Mouse (Mus musculus): Measurements from ENCODE around the gene Dnm2. TPM values are rescaled to one million over a fixed set of nuclear protein-coding genes. Genes with fewer than 3 reads are reported as not detected.

Gene Dnm2
- 53.1 and 59.4 TPM in 2 replicates for polyA plus RNA-seq (2014; fragmentation: Nextera tagmentation; extraction: Ambion mirVana)

DNA sequence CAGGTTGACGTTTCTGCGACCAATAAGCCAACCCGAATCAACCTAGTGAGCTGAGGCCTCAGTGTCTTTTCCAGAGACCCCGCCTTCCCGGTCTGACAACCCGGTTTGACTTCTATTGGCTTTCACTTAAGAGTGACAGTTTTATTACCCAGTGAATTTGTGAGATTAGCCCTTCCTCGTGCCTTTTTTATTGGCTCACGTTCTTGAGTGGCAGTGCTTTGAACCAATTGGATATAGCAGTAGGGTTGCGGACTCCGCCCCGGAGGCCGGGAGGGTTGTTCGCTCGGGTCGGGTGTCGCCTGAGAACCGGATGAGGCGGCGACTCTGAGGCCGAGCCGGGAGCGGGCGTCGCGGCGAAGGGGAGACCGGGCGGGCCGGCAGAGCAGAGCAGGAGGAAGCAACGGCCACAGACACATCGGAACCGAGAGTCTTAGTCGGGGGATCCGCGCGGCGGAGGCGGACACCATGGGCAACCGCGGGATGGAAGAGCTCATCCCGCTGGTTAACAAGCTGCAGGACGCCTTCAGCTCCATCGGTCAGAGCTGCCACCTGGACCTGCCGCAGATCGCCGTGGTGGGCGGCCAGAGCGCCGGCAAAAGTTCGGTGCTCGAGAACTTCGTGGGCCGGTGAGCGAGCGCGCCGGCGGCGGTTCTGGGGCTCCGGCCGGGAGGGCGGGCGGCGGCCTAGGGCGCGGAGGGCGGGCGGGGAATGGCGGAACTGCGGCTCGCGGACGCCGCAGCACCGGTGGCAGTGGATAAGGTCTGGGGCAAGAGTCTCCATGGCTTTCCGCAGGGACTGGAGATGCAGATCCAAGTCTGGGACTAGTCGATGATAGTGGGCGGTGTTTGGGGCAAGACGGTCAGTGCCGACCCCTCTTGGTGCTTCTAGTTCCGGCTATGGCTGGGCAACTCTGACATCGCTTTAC, at the start of gene Dnm2:
Gene Dnm2 (plus strand): TSS at position 278 of the 925 bp plus-strand sequence.
- Histone ChIP-seq H3K9me3 (ENCODE audit: control insufficient read depth, low read length) (no peaks in the 10 kb centered on the region), H3K27ac (ENCODE audit: low read depth, low read length) (peak within 1 kb of the TSS; percentile 79), H3K36me3 (ENCODE audit: control insufficient read depth, insufficient read depth, low read length) (peaks cover 8% of the 10 kb centered on the region; the same call in 1 of the 2 replicates), H3K4me2 (ENCODE audit: low read depth, low read length) (peak within 1 kb of the TSS; percentile 94), H3K4me3 (ENCODE audit: low read depth, low read length) (peak within 1 kb of the TSS; percentile 88), H3K9ac (replicated peaks; ENCODE audit: low read depth, low read length) (peak within 1 kb of the TSS; percentile 85), H3K4me1 (ENCODE audit: control insufficient read depth, insufficient read depth, low read length) (peaks cover 22% of the 10 kb centered on the region), H3K27me3 (ENCODE audit: control insufficient read depth, insufficient read depth, low read length) (no peaks in the 10 kb centered on the region)
- ATAC-seq (ENCODE audit: low read depth) = peak; percentile 98
- under 1% methylated on average over 82 of the region's 82 CpGs for WGBS

DNA sequence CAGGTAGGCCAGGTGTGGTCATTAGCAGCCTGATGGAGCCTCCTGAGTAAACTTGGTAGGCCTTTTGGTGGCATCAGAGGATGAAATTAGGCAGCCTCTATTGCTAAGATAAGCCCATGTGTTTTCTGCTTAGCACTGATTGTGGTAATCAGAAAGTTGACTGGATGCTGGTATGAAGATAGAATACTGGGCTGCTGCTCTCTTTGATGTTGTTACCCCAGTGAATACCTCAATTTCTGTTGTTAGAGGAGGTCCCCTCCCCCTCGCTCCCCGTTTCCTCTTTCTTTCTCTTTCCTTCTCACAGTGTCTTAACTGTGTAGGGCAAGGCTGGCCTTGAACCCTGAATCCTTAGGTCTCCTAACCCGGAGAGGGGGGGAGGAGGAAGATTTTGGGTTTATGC, 45.5 kb upstream of the Dnm2 start:
- H3K9me3 ChIP-seq (ENCODE audit: control insufficient read depth, low read length) = no peaks in the 10 kb centered on the region
- ATAC-seq (ENCODE audit: low read depth) = no peak; the same call in 1 of the 2 replicates
- WGBS = 80% methylated on average over 3 of the region's 3 CpGs
- H3K27me3 ChIP-seq (ENCODE audit: control insufficient read depth, insufficient read depth, low read length) = no peaks in the 10 kb centered on the region
- H3K9ac ChIP-seq (replicated peaks; ENCODE audit: low read depth, low read length) = no peak overlapping the region
- H3K36me3 ChIP-seq (ENCODE audit: control insufficient read depth, insufficient read depth, low read length) = no peaks in the 10 kb centered on the region
- no peak overlapping the region for H3K4me3 ChIP-seq (ENCODE audit: low read depth, low read length)
- H3K4me2 ChIP-seq (ENCODE audit: low read depth, low read length) = no peak overlapping the region
- H3K27ac ChIP-seq (ENCODE audit: low read depth, low read length) = no peak overlapping the region
- H3K4me1 ChIP-seq (ENCODE audit: control insufficient read depth, insufficient read depth, low read length) = 0 out of 2 replicates have a peak, but pooled peaks cover 4% of the 10 kb centered on the region

DNA sequence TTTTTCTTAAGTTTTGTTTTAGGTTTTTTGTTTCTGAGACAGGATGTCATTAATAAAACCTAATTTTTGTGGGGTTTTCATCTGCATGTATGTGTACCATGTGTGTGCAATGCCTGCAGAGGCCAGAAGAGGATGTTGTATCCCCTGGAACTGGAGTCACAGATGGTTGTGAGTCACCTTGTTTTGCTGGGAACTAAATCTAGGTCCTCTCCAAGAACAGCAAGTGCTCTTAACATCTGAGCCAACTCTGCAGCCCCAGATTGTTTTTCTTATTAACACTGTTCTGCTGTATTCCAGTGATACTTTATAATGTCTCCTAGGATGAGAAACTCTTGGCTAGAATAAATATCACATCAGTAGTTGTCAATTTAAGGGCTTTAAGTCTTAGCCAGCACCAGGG, 43.8 kb upstream of the Dnm2 start:
- no peak overlapping the region for H3K27ac ChIP-seq (ENCODE audit: low read depth, low read length)
- no peaks in the 10 kb centered on the region for H3K27me3 ChIP-seq (ENCODE audit: control insufficient read depth, insufficient read depth, low read length)
- H3K4me1 ChIP-seq (ENCODE audit: control insufficient read depth, insufficient read depth, low read length) = 0 out of 2 replicates have a peak, but pooled peaks cover 8% of the 10 kb centered on the region
- H3K36me3 ChIP-seq (ENCODE audit: control insufficient read depth, insufficient read depth, low read length) = no peaks in the 10 kb centered on the region
- H3K4me3 ChIP-seq (ENCODE audit: low read depth, low read length) = no peak overlapping the region
- H3K4me2 ChIP-seq (ENCODE audit: low read depth, low read length) = no peak overlapping the region
- H3K9ac ChIP-seq (replicated peaks; ENCODE audit: low read depth, low read length) = no peak overlapping the region
- no peak for ATAC-seq (ENCODE audit: low read depth)
- no peaks in the 10 kb centered on the region for H3K9me3 ChIP-seq (ENCODE audit: control insufficient read depth, low read length)

DNA sequence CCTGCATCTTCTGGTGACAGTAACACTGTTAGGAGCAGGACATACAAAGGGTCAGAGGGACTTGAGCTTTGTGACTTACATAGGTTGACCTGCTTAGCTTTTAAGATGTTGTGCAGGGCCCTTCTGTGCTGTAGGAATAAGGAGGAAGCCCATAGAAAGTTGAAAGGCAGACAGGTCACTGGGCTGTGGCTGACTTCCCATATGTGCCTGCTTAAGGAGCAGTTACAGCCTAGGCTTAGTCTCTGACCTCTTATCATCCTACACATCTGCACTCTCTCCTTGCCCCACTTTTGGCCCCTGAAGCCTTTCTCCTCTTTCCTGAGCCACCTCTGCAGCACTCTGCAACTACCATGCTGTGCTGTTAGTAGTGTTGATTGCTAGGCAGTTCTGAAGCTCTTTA, 40.7 kb upstream of the Dnm2 start:
- Histone ChIP-seq H3K4me2 (ENCODE audit: low read depth, low read length) (no peak overlapping the region), H3K4me3 (ENCODE audit: low read depth, low read length) (no peak overlapping the region), H3K9ac (replicated peaks; ENCODE audit: low read depth, low read length) (no peak overlapping the region), H3K27me3 (ENCODE audit: control insufficient read depth, insufficient read depth, low read length) (no peaks in the 10 kb centered on the region), H3K27ac (ENCODE audit: low read depth, low read length) (no peak overlapping the region), H3K4me1 (ENCODE audit: control insufficient read depth, insufficient read depth, low read length) (0 out of 2 replicates have a peak, but pooled peaks cover 8% of the 10 kb centered on the region), H3K9me3 (ENCODE audit: control insufficient read depth, low read length) (no peaks in the 10 kb centered on the region), H3K36me3 (ENCODE audit: control insufficient read depth, insufficient read depth, low read length) (peaks cover 7% of the 10 kb centered on the region; the same call in 1 of the 2 replicates)
- ATAC-seq (ENCODE audit: low read depth) = no peak

DNA sequence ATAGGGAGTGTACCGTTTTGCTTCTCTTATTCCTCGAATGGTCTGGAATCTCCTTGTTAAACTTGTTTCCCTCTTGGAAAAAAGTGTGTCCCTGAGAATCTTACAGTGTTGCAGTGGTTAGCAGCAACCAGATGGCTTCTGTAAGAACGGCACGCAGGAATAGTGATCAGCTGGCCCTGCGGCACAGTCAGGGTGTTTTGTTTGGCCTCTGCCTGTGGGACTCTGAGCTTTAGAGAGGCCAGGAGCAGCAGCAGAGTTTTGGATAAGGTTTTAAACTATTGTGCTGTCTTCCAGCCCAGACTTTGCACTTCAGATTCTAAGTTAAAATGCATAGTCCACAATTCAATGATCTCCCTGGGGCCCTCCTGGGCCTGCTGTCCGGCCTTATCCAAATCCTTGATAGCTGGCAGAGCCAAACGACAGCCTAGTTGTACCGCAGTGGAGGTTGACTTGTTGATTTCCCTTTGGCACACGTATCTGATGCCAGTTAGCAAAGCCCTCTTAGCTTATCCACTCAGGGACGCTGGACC, 32.0 kb upstream of the Dnm2 start:
- 94% methylated on average over 10 of the region's 10 CpGs for WGBS
- Histone ChIP-seq H3K4me2 (ENCODE audit: low read depth, low read length) (no peak overlapping the region), H3K4me1 (ENCODE audit: control insufficient read depth, insufficient read depth, low read length) (no peaks in the 10 kb centered on the region), H3K27ac (ENCODE audit: low read depth, low read length) (no peak overlapping the region), H3K27me3 (ENCODE audit: control insufficient read depth, insufficient read depth, low read length) (no peaks in the 10 kb centered on the region), H3K9ac (replicated peaks; ENCODE audit: low read depth, low read length) (no peak overlapping the region), H3K36me3 (ENCODE audit: control insufficient read depth, insufficient read depth, low read length) (peaks cover 71% of the 10 kb centered on the region), H3K4me3 (ENCODE audit: low read depth, low read length) (no peak overlapping the region), H3K9me3 (ENCODE audit: control insufficient read depth, low read length) (no peaks in the 10 kb centered on the region)
- no peak for ATAC-seq (ENCODE audit: low read depth)

DNA sequence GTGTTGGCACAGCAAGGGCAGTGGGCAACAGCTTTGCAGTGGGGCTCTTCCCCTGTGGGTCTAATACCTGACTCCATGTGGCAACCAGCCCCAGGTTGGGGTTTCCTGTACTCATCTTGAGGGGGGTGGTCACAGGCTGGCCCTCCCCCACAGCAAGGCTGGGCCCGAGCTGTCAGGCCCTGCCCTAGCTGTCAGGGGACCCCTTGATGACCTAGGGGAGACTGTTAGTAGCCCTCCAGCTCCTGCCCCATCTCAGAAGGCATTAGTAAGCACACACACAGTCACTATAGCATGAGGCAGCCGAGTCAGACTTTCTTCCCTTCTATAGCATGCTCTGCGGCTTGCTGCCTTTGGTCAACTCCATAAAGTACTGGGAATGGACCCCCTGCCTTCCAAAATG, 29.0 kb upstream of the Dnm2 start:
- H3K9me3 ChIP-seq (ENCODE audit: control insufficient read depth, low read length) = no peaks in the 10 kb centered on the region
- no peak overlapping the region for H3K27ac ChIP-seq (ENCODE audit: low read depth, low read length)
- 91% methylated on average over 3 of the region's 3 CpGs for WGBS
- peaks cover 84% of the 10 kb centered on the region for H3K36me3 ChIP-seq (ENCODE audit: control insufficient read depth, insufficient read depth, low read length)
- H3K9ac ChIP-seq (replicated peaks; ENCODE audit: low read depth, low read length) = no peak overlapping the region
- H3K4me1 ChIP-seq (ENCODE audit: control insufficient read depth, insufficient read depth, low read length) = no peaks in the 10 kb centered on the region
- H3K4me2 ChIP-seq (ENCODE audit: low read depth, low read length) = no peak overlapping the region
- H3K27me3 ChIP-seq (ENCODE audit: control insufficient read depth, insufficient read depth, low read length) = no peaks in the 10 kb centered on the region
- H3K4me3 ChIP-seq (ENCODE audit: low read depth, low read length) = no peak overlapping the region
- ATAC-seq (ENCODE audit: low read depth) = no peak

DNA sequence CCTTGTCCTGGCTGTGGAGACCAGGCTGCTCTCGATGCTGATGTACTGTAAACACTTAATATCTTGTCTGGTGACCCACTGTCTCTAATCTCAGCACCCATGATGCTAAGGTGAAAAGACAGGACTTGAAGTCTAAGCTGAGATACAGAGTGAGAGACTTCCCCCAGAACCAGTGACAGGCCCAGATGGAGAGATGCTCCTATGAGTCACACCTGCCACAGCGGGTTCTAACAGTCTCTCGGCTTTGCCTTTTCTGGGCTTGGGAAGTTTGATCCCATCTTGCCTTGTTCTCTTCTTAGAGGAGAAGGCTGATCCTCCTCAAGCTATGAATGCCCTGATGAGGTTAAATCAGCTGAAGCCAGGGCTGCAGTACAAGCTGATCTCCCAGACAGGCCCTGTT, 27.5 kb upstream of the Dnm2 start:
- Histone ChIP-seq H3K9me3 (ENCODE audit: control insufficient read depth, low read length) (no peaks in the 10 kb centered on the region), H3K4me1 (ENCODE audit: control insufficient read depth, insufficient read depth, low read length) (no peaks in the 10 kb centered on the region), H3K27ac (ENCODE audit: low read depth, low read length) (no peak overlapping the region), H3K9ac (replicated peaks; ENCODE audit: low read depth, low read length) (no peak overlapping the region), H3K36me3 (ENCODE audit: control insufficient read depth, insufficient read depth, low read length) (peaks cover 93% of the 10 kb centered on the region), H3K27me3 (ENCODE audit: control insufficient read depth, insufficient read depth, low read length) (no peaks in the 10 kb centered on the region), H3K4me2 (ENCODE audit: low read depth, low read length) (no peak overlapping the region), H3K4me3 (ENCODE audit: low read depth, low read length) (no peak overlapping the region)
- ATAC-seq (ENCODE audit: low read depth) = no peak
- 100% methylated on average over 3 of the region's 3 CpGs for WGBS

DNA sequence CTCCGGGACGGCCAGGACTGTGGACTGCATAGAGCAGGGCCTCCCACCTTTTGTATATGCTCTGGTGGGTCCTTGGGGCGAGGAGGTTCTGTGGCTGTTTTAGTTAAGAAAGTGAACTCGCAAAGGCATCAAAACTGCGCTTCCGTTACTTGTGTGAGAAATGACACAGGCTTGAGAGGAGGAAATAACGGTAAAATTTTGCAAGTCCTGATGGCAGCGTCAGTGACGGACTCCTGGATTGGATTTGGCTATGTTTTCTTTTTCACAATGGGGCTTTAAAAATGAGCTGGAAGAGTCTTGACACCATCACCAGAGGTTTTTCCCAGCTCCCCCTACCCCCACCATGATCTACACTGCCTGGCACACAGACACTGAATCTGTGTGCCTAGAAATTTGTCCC, 23.7 kb upstream of the Dnm2 start:
- WGBS = 95% methylated on average over 9 of the region's 9 CpGs
- no peak for ATAC-seq (ENCODE audit: low read depth)

DNA sequence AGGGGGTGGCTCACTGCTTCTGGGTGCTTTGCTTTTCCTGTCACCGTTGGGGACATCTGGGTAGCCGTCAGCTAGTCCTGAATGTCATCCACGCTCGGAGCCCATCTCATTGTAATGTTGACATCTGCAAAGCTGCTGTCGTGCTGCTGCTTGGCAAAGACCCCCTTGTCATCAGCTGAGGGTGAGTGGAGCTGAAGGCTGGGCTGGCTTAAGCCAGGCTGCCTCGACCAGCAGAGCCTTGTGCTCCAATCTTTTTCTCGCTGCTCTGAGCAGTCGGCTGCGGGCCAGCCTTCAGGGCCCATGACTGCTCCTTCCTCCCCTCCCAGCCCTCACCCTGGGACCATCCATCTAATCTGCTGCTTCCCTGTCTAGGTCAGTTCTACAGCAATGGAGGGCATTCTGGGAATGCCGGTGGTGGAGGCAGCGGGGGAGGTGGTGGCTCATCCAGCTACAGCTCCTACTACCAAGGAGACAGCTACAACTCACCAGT, 21.9 kb upstream of the Dnm2 start:
- Histone ChIP-seq H3K4me2 (ENCODE audit: low read depth, low read length) (no peak overlapping the region), H3K4me3 (ENCODE audit: low read depth, low read length) (no peak overlapping the region), H3K9ac (replicated peaks; ENCODE audit: low read depth, low read length) (no peak overlapping the region), H3K9me3 (ENCODE audit: control insufficient read depth, low read length) (no peaks in the 10 kb centered on the region), H3K27me3 (ENCODE audit: control insufficient read depth, insufficient read depth, low read length) (no peaks in the 10 kb centered on the region), H3K27ac (ENCODE audit: low read depth, low read length) (no peak overlapping the region), H3K36me3 (ENCODE audit: control insufficient read depth, insufficient read depth, low read length) (peaks cover 85% of the 10 kb centered on the region), H3K4me1 (ENCODE audit: control insufficient read depth, insufficient read depth, low read length) (no peaks in the 10 kb centered on the region)
- ATAC-seq (ENCODE audit: low read depth) = no peak
- WGBS = 91% methylated on average over 11 of the region's 11 CpGs

More for the DNA sequence above, 23.7 kb upstream of the Dnm2 start:
- no peaks in the 10 kb centered on the region for H3K4me1 ChIP-seq (ENCODE audit: control insufficient read depth, insufficient read depth, low read length)
- H3K4me3 ChIP-seq (ENCODE audit: low read depth, low read length) = no peak overlapping the region
- H3K27ac ChIP-seq (ENCODE audit: low read depth, low read length) = no peak overlapping the region
- H3K9me3 ChIP-seq (ENCODE audit: control insufficient read depth, low read length) = no peaks in the 10 kb centered on the region
- no peak overlapping the region for H3K4me2 ChIP-seq (ENCODE audit: low read depth, low read length)
- H3K36me3 ChIP-seq (ENCODE audit: control insufficient read depth, insufficient read depth, low read length) = peaks cover 89% of the 10 kb centered on the region
- H3K27me3 ChIP-seq (ENCODE audit: control insufficient read depth, insufficient read depth, low read length) = no peaks in the 10 kb centered on the region
- no peak overlapping the region for H3K9ac ChIP-seq (replicated peaks; ENCODE audit: low read depth, low read length)

All from neural tube, embryonic 14.5 days (tissue).